Mouse (Mus musculus) gastrocnemius, postnatal 4 days (tissue): Measurements from ENCODE around the gene Ptprs. TPM values are rescaled to one million over a fixed set of nuclear protein-coding genes. Genes with fewer than 3 reads are reported as not detected.
"Not testable (repeated sequence)": the region's sequence is repeated elsewhere in the genome, so short reads cannot be mapped to it uniquely, and the experiment has no call there.

Experiments
- DNase-seq, 2 experiments: peaks; one replicate each; pipeline ENCODE4 v3.0.0; 2021 to 2022; ENCODE audit warnings: low spot score in 2 of 2, mixed read lengths in 2 of 2
- long read RNA-seq, 2 experiments: library from polyadenylated mRNA; stranded (forward); transcript quantifications; one replicate each; pipeline ENCODE4 v2.0.0; 2021
- total RNA-seq, 2 experiments: library from RNA; stranded (reverse); gene quantifications; 2 replicates each; pipeline ENCODE4 v1.2.3; 2021

Ptprs gene
- total RNA-seq = 100 to 1,000 TPM; 115 TPM
- long read RNA-seq, experiment 1, partial matches to known transcripts = 15 of 20 reads
- long read RNA-seq, experiment 1, other reads (novel, unspliced or antisense) = 5 of 20 reads
- long read RNA-seq, experiment 2, partial matches to known transcripts = 15 of 27 reads
- long read RNA-seq, experiment 2, other reads (novel, unspliced or antisense) = 8 of 27 reads

GRCm38 (mm10) chr17:56476402-56476752 lies at the start of gene Ptprs:
TSS of gene Ptprs (minus strand) at chr17:56476483.
- DNase-seq = peak; percentile 92 to 93

- DNase-seq = no peak
Observed at GRCm38 (mm10) chr17:56524943-56525342, 48.7 kb upstream of the Ptprs start.

- DNase-seq = no peak
Observed at GRCm38 (mm10) chr17:56522744-56523143, 46.5 kb upstream of the Ptprs start.

- no peak for DNase-seq
Observed at GRCm38 (mm10) chr17:56515690-56516410, 39.6 kb upstream of the Ptprs start.

- DNase-seq = no peak
Observed at GRCm38 (mm10) chr17:56514916-56515315, 38.6 kb upstream of the Ptprs start.

GRCm38 (mm10) chr17:56514330-56514729 lies 38.0 kb upstream of the Ptprs start:
- DNase-seq = no peak

- DNase-seq = no peak
Observed at GRCm38 (mm10) chr17:56512310-56512709, 36.0 kb upstream of the Ptprs start, which contains the start of gene Znrf4. TSS of gene Znrf4 (minus strand) at chr17:56512431.

- DNase-seq = no peak
Observed at GRCm38 (mm10) chr17:56511707-56512090, 35.4 kb upstream of the Ptprs start.

- no peak for DNase-seq
Observed at GRCm38 (mm10) chr17:56510970-56511706, 34.9 kb upstream of the Ptprs start.

- DNase-seq = no peak
Observed at GRCm38 (mm10) chr17:56510473-56510969, 34.2 kb upstream of the Ptprs start.

- DNase-seq = no peak
Observed at GRCm38 (mm10) chr17:56509707-56510472, 33.6 kb upstream of the Ptprs start.

GRCm38 (mm10) chr17:56509021-56509640 lies 32.8 kb upstream of the Ptprs start:
- DNase-seq = no peak

GRCm38 (mm10) chr17:56507161-56508068 lies 31.1 kb upstream of the Ptprs start:
- DNase-seq = peak; percentile 77 to 93

- no peak for DNase-seq
Observed at GRCm38 (mm10) chr17:56506417-56507065, 30.3 kb upstream of the Ptprs start.

GRCm38 (mm10) chr17:56505401-56505800 lies 29.1 kb upstream of the Ptprs start:
- DNase-seq = no peak

- peak in 1 of 2 experiments; percentile 60 for DNase-seq
Observed at GRCm38 (mm10) chr17:56502526-56502925, 26.2 kb upstream of the Ptprs start.

GRCm38 (mm10) chr17:56501635-56502400 lies 25.5 kb upstream of the Ptprs start:
- DNase-seq = not testable (repeated sequence)

GRCm38 (mm10) chr17:56499229-56499628 lies 22.9 kb upstream of the Ptprs start:
- DNase-seq = no peak
